Mouse (Mus musculus) kidney, embryonic 16.5 days (tissue): ENCODE data around the gene Tnfrsf8. TPM values are rescaled to one million over a fixed set of nuclear protein-coding genes. Genes with fewer than 3 reads are reported as not detected.
A peak's percentile ranks its signal among the peaks of the same experiment; 100 is the strongest.

Experiments
- ATAC-seq: fragments of 200-750 bp; cut with Nextera tagmentation; 2 replicates; pipeline ENCODE4 v1.8.0; 2017; ENCODE audit warnings: moderate TSS enrichment; ENCODE audit not compliant: low FRiP score, low TSS enrichment
- H3K27ac ChIP-seq: fragments of 300-500 bp; sonication (generic); 2 replicates; pipeline ENCODE4 v1.5.1; 2014; ENCODE audit warnings: low read length
- H3K27me3 ChIP-seq: fragments of 300-500 bp; sonication (generic); 2 replicates; pipeline ENCODE4 v1.6.1; 2014; ENCODE audit warnings: low read length, control low read depth, mixed read lengths; ENCODE audit not compliant: insufficient read depth
- H3K36me3 ChIP-seq: fragments of 300-500 bp; sonication (generic); 2 replicates; pipeline ENCODE4 v1.6.1; 2014; ENCODE audit warnings: low read length, control low read depth, mixed read lengths; ENCODE audit not compliant: insufficient read depth
- H3K4me1 ChIP-seq: fragments of 300-500 bp; sonication (generic); 2 replicates; pipeline ENCODE4 v1.6.1; 2014; ENCODE audit warnings: low read length, control low read depth, mixed read lengths; ENCODE audit not compliant: insufficient read depth
- H3K4me2 ChIP-seq: fragments of 300-500 bp; sonication (generic); replicated peaks from 2 replicates; pipeline ENCODE4 v1.6.1; 2014; ENCODE audit warnings: low read depth, low read length
- H3K4me3 ChIP-seq: fragments of 300-500 bp; sonication (generic); 2 replicates; pipeline ENCODE4 v1.5.1; 2014; ENCODE audit warnings: mild to moderate bottlenecking, low read length
- H3K9ac ChIP-seq: fragments of 300-500 bp; sonication (generic); replicated peaks from 2 replicates; pipeline ENCODE4 v1.6.1; 2014; ENCODE audit warnings: low read length
- H3K9me3 ChIP-seq: fragments of 300-500 bp; sonication (generic); 2 replicates; pipeline ENCODE4 v1.6.1; 2016; ENCODE audit warnings: low read length, control low read depth
- WGBS: fragments of 180-500 bp; shearing (Covaris S2); extraction: QIAGEN DNeasy Blood & Tissue Kit; methylation state at CpG from one replicate; pipeline ENCODE4 v1.1.7; 2014; 5-methylcytosine and 5-hydroxymethylcytosine counted together
- polyA plus RNA-seq: library from polyadenylated mRNA; unstranded; fragments of >200 nt; fragmentation: Nextera tagmentation; extraction: Ambion mirVana; gene quantifications from 2 replicates; pipeline ENCODE4 v1.2.1, GENCODE M21; 2015

Gene Tnfrsf8
- polyA plus RNA-seq, 1 experiment from 2014 or later: not detected

DNA sequence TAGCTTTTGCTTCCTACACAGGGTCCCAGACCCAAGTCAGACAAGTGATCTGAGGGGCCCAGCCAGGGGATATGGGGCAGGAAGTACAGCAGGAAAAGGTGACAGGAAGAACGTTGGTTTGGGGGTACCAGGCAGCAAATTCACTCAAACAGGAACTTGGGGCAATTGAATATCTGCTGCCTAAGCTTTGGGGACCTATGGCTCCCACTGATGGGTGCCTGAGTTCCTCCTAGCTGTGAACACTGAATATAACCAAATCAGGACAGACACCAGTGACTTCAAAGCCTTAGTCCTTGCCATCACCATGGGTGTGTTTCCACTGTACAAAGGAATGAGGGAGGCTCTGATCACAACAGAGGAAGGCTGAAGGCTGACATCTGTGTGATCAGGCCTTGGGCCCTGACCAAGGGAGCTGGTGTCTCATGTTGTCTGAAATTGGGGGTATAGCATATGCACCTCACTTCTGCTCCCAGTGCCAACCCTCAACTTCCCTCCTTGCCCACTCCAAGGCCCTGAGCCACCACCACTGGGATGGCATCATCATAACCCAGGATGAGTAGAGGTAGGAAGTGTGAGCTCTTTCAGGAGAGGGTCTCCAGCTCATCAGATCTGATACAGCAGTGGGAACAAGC, 72.1 kb downstream of the Tnfrsf8 start:
- Histone ChIP-seq H3K4me3 (no peak overlapping the region), H3K4me1 (peaks cover 30% of the 10 kb centered on the region), H3K9ac (no peak overlapping the region), H3K36me3 (no peaks in the 10 kb centered on the region), H3K27me3 (peaks cover 32% of the 10 kb centered on the region), H3K9me3 (no peaks in the 10 kb centered on the region), H3K4me2 (no peak overlapping the region), H3K27ac (no peak overlapping the region)
- 43% methylated on average over 1 of the region's 1 CpGs for WGBS
- no peak for ATAC-seq

DNA sequence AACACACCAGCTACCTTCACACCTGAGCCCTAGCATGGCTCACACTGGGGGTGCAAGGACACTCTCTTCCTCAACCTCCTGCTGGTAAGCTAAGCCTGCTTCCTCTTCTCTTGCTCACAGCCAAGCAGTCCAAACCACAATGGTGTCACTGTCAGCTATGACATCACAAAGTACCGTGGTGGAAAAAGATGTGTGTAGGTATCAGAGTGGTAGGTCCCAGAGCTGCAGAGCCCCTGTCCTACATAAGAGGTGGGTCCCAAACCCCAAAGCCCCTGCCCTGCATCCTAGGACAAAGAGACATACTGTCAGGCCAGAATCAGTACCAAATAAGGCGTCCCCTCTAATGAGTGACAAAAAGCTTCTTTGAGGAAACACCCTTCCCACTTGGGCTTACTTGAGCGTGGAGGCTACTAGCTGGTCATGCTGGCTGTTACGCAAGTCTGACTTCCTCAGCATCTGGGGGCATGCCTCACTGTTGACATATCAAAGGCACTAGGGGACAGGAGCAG, 74.2 kb downstream of the Tnfrsf8 start:
- WGBS: 49% methylated on average over 4 of the region's 4 CpGs
- Histone ChIP-seq H3K4me2 (no peak overlapping the region), H3K36me3 (no peaks in the 10 kb centered on the region), H3K27me3 (peaks cover 14% of the 10 kb centered on the region), H3K9me3 (no peaks in the 10 kb centered on the region), H3K9ac (no peak overlapping the region), H3K27ac (no peak overlapping the region), H3K4me1 (peaks cover 21% of the 10 kb centered on the region), H3K4me3 (no peak overlapping the region)
- ATAC-seq: no peak

DNA sequence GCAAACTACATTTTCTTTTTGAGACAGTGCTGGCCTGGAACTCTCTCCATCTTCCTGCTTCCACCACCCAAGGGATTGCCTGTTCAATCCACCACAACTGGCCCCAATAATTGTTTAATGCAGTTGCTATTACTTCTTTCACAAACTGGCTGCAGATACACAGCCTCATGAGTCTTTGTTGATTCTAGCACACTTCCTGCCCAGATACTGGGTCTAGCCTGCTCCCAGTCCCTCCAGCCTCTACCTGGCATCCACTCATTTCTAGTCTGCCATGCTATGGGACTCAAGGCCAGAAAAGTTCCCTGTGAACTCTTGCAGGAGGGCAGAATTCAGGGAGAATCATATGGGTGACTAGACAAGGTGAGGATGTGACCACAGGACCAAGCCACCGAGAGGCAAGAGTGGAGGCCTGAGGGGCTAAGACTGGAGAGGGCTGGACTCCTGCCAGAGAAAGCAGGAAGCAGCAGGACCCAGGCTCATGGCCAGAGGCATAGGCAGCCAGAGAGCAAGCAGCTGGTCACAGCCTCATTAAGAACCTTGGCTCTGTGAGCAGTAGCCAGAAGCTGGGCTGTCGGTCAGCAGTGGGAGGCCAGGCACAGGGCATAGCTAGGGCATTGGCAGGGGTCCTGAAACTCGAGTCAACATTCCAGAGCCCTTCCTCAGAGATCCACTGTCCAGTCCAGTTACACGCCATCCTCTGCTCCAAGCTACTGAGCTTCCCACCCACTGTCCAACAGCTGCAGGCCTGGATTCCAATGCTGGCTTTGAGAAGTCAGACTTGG, 75.7 kb downstream of the Tnfrsf8 start:
- Histone ChIP-seq H3K9me3 (no peaks in the 10 kb centered on the region), H3K4me2 (no peak overlapping the region), H3K4me1 (peaks cover 19% of the 10 kb centered on the region), H3K9ac (no peak overlapping the region), H3K27me3 (no peaks in the 10 kb centered on the region), H3K27ac (peak overlapping the region; percentile 81), H3K4me3 (no peak overlapping the region), H3K36me3 (no peaks in the 10 kb centered on the region)
- 11% methylated on average over 4 of the region's 4 CpGs for WGBS
- ATAC-seq: peak; percentile 92

DNA sequence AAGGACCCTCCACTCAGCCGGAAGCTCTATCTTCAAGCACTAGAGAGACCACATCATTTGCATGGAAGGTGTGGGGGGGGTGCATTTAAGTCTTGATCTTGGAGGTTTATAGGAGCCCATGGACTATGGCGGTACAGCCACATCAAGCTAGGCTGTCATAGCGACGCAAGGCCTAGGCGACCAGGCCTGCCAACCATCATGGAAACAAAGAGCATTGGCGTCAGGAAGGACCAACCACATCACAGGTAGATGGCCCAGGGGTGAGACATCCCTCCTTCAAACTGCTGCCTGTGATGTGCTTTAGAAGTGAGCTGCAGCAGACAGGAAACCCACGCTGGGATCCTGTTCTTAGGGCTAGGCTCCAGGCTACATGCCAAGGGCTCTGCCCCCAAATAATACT, 78.9 kb downstream of the Tnfrsf8 start:
- Histone ChIP-seq H3K9me3 (no peaks in the 10 kb centered on the region), H3K27me3 (no peaks in the 10 kb centered on the region), H3K9ac (no peak overlapping the region), H3K4me2 (no peak overlapping the region), H3K4me3 (no peak overlapping the region), H3K27ac (no peak overlapping the region), H3K4me1 (peaks cover 17% of the 10 kb centered on the region), H3K36me3 (no peaks in the 10 kb centered on the region)
- no peak for ATAC-seq
- 82% methylated on average over 7 of the region's 7 CpGs for WGBS

DNA sequence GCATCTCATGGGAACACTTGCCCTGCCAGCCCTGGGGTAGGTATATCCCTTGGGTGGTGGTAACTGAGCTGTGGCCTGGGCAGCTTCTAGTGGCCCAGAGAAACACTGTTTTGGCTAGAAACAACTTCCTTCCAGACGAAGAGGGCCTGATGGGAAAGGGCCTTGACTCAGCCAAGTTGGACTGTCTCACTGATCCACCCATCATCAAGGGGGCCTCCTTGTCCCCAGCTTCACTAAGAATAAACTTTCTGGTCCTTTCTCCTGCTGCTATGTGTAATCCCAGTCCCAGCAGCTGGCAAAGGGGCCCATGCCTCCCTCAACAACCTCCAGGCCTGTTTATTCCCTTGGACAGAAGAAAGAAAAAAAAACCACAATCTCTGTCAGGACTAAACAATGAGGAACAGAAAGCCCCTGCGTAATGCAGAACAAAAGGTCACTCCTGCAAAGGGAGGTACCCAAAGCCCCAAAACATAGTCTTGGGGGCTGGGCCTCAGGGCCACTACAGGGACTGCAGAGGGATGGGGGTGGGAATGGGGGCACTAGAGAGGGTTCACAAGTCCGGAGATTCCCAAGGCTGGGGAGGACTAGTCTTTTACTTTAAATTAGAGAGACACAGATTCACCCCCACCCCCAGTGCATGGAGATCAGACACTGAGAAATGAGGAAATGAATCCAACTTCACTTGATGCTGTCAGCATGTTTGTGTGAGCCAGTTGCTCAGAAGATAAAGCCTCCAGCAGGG, 81.3 kb downstream of the Tnfrsf8 start:
- no peaks in the 10 kb centered on the region for H3K36me3 ChIP-seq
- H3K4me3 ChIP-seq: no peak overlapping the region
- H3K4me1 ChIP-seq: 0 out of 2 replicates have a peak, but pooled peaks cover 2% of the 10 kb centered on the region
- no peaks in the 10 kb centered on the region for H3K27me3 ChIP-seq
- H3K9me3 ChIP-seq: no peaks in the 10 kb centered on the region
- 37% methylated on average over 3 of the region's 3 CpGs for WGBS
- H3K4me2 ChIP-seq: no peak overlapping the region
- no peak overlapping the region for H3K9ac ChIP-seq
- no peak for ATAC-seq
- H3K27ac ChIP-seq: no peak overlapping the region

DNA sequence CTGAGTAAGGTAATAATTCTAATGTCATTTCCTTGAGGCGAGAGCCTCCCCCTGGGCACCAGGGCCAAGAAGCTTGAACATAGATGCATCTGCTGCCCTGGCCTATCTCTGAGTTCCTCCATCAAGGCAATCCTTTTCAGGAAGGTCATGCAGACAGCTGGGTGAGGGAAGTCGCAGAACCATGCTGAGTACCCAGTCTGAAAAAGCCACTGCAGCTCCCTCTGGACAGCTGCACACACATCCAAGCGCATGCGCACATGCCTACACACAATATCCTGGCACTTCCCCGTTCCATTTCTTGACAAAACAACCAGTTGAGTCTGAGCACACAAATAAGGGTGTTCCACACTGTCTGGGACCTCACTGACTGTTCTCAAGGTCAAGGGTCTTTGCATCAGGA, 83.2 kb downstream of the Tnfrsf8 start:
- no peak for ATAC-seq
- H3K36me3 ChIP-seq: no peaks in the 10 kb centered on the region
- no peak overlapping the region for H3K4me3 ChIP-seq
- H3K4me1 ChIP-seq: 0 out of 2 replicates have a peak, but pooled peaks cover 2% of the 10 kb centered on the region
- no peak overlapping the region for H3K9ac ChIP-seq
- no peak overlapping the region for H3K27ac ChIP-seq
- 88% methylated on average over 5 of the region's 5 CpGs for WGBS
- no peaks in the 10 kb centered on the region for H3K27me3 ChIP-seq
- no peak overlapping the region for H3K4me2 ChIP-seq
- H3K9me3 ChIP-seq: no peaks in the 10 kb centered on the region

DNA sequence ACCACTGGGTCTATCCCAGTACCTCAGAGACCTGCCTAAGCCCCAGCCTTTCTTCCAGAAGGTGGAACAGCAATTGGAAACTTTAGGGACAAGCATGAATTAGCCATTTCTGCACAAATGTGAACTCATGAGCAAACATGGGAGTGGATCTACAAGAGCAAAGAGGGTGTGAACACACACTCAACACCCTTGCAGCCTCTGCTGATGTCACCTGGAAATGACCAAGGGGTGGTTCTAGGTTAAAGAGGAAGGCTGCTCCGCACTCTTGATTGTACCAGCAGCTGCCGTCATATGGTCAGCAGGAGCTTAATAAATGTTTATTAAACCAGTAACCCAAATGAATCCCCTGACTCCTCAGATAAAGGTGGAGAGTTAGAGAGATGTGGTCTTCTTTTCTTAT, 84.3 kb downstream of the Tnfrsf8 start:
- Histone ChIP-seq H3K9me3 (no peaks in the 10 kb centered on the region), H3K36me3 (no peaks in the 10 kb centered on the region), H3K4me1 (0 out of 2 replicates have a peak, but pooled peaks cover 2% of the 10 kb centered on the region), H3K27me3 (no peaks in the 10 kb centered on the region), H3K9ac (no peak overlapping the region), H3K27ac (no peak overlapping the region), H3K4me2 (no peak overlapping the region), H3K4me3 (no peak overlapping the region)
- no peak for ATAC-seq
- WGBS: 95% methylated on average over 2 of the region's 2 CpGs

DNA sequence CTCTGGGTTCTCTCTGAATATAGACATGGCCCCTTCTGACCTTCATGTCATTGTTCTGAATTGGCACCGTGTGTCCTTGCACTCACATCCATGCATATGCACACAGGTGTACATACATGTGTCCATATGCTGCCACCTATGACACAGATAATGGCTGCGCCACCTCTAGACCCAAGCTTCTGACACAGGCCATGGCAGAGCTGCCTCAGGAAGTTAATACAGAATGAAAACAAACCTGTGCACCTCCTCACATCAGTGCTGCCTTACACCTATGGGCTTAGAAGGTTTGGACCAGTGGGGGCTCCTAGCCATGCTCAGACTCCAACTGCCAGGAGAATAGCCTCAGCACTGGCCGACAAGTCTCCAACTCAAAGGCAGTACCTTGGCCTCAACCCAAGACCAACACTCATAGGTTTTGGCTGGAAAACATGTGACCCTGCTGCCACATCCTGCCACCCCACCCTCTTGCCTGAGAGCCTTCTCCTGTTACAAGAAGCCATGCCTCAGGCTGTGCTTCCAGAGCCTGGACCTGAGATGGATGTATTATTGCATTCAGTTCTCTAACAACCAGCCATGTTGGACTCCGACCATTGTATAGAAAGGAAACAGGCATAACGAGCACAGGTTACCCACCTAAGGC, 85.3 kb downstream of the Tnfrsf8 start:
- H3K4me2 ChIP-seq: no peak overlapping the region
- 0 out of 2 replicates have a peak, but pooled peaks cover 2% of the 10 kb centered on the region for H3K4me1 ChIP-seq
- H3K27me3 ChIP-seq: no peaks in the 10 kb centered on the region
- 80% methylated on average over 5 of the region's 5 CpGs for WGBS
- H3K27ac ChIP-seq: no peak overlapping the region
- ATAC-seq: no peak
- no peak overlapping the region for H3K4me3 ChIP-seq
- H3K9me3 ChIP-seq: no peaks in the 10 kb centered on the region
- no peaks in the 10 kb centered on the region for H3K36me3 ChIP-seq
- H3K9ac ChIP-seq: no peak overlapping the region

DNA sequence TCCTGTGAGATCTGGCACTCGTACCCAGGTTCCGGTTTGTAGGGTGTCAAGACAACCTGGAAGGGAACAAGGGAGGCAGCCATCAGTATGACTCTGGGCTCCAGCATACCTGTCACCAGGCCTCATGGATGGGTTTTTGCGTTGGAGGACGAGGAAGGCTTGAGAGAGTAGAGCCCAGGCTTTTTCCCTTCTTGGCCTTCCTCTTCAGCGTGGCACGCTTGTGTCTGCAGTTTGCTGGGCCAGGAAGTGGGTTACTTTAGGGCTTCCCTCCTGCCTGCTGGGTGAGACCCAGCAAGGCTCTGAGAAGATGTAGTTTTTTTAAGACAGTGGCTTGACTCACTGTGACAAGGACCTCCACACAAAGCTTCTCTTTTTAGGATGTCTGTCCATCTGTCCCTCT, 85.9 kb downstream of the Tnfrsf8 start:
- Histone ChIP-seq H3K4me3 (no peak overlapping the region), H3K27me3 (no peaks in the 10 kb centered on the region), H3K4me1 (0 out of 2 replicates have a peak, but pooled peaks cover 2% of the 10 kb centered on the region), H3K9ac (no peak overlapping the region), H3K9me3 (no peaks in the 10 kb centered on the region), H3K4me2 (no peak overlapping the region), H3K36me3 (no peaks in the 10 kb centered on the region), H3K27ac (no peak overlapping the region)
- no peak for ATAC-seq
- WGBS: 89% methylated on average over 6 of the region's 6 CpGs
